Mouse (Mus musculus): ENCODE results near the gene Plcb3.

Gene Plcb3

GRCm38 (mm10) chr19:6975537-6976521 lies at the start of gene Plcb3:
Gene Plcb3 (minus strand): TSS chr19:6976470.
- no peak for DNase-seq (ENCODE audit: low spot score in 2 of 2)

- peak in 1 of 2 experiments; percentile 62 for DNase-seq (ENCODE audit: low spot score in 2 of 2)
Measured at GRCm38 (mm10) chr19:7020224-7020641, 44.0 kb upstream of the Plcb3 start.

- peak; percentile 57 to 71 for DNase-seq (ENCODE audit: low spot score in 2 of 2)
Measured at GRCm38 (mm10) chr19:7019191-7019590, 42.9 kb upstream of the Plcb3 start, which contains the start of gene Fermt3. Gene Fermt3 (minus strand): TSS chr19:7019469.

GRCm38 (mm10) chr19:7018546-7018945 lies 42.3 kb upstream of the Plcb3 start:
- DNase-seq (ENCODE audit: low spot score in 2 of 2) = no peak

- peak in 1 of 2 experiments; percentile 46 for DNase-seq (ENCODE audit: low spot score in 2 of 2)
Measured at GRCm38 (mm10) chr19:7017541-7018457, 41.5 kb upstream of the Plcb3 start.

- DNase-seq (ENCODE audit: low spot score in 2 of 2) = no peak
Measured at GRCm38 (mm10) chr19:7014481-7015135, 38.3 kb upstream of the Plcb3 start.

GRCm38 (mm10) chr19:7013984-7014383 lies 37.7 kb upstream of the Plcb3 start:
- no peak for DNase-seq (ENCODE audit: low spot score in 2 of 2)

GRCm38 (mm10) chr19:7012426-7012825 lies 36.2 kb upstream of the Plcb3 start:
- no peak for DNase-seq (ENCODE audit: low spot score in 2 of 2)

- DNase-seq (ENCODE audit: low spot score in 2 of 2) = no peak
Measured at GRCm38 (mm10) chr19:7006892-7007593, 30.8 kb upstream of the Plcb3 start.

GRCm38 (mm10) chr19:6999360-7000063 lies 23.2 kb upstream of the Plcb3 start:
- DNase-seq (ENCODE audit: low spot score in 2 of 2) = no peak

- DNase-seq (ENCODE audit: low spot score in 2 of 2) = no peak
Measured at GRCm38 (mm10) chr19:6997721-6998290, 21.5 kb upstream of the Plcb3 start.

GRCm38 (mm10) chr19:6996006-6996405 lies 19.7 kb upstream of the Plcb3 start, which contains the start of the genes Nudt22 and Trpt1:
Gene Nudt22 (minus strand): TSS chr19:6996117.
Gene Trpt1 (plus strand): TSS chr19:6996131.
- DNase-seq (ENCODE audit: low spot score in 2 of 2) = peak; percentile 56 to 65

GRCm38 (mm10) chr19:6995255-6995991 lies 19.2 kb upstream of the Plcb3 start:
- DNase-seq (ENCODE audit: low spot score in 2 of 2) = no peak

- DNase-seq (ENCODE audit: low spot score in 2 of 2) = no peak
Measured at GRCm38 (mm10) chr19:6994489-6994888, 18.2 kb upstream of the Plcb3 start.

GRCm38 (mm10) chr19:6994002-6994401 lies 17.7 kb upstream of the Plcb3 start:
- no peak for DNase-seq (ENCODE audit: low spot score in 2 of 2)

GRCm38 (mm10) chr19:6993011-6993770 lies 16.9 kb upstream of the Plcb3 start:
- no peak for DNase-seq (ENCODE audit: low spot score in 2 of 2)

- peak; percentile 90 to 94 for DNase-seq (ENCODE audit: low spot score in 2 of 2)
Measured at GRCm38 (mm10) chr19:6992011-6992858, 16.0 kb upstream of the Plcb3 start, which contains the start of gene Dnajc4. Gene Dnajc4 (minus strand): TSS chr19:6992572.

Data from spleen, postnatal 14 days (tissue).